Mouse (Mus musculus) lung, postnatal 0 days (tissue): ENCODE measurements around the gene Cep131. TPM values are rescaled to one million over a fixed set of nuclear protein-coding genes. Genes with fewer than 3 reads are reported as not detected.

Source experiments
- ATAC-seq: fragments of 200-750 bp; cut with Nextera tagmentation; 2 replicates; pipeline ENCODE4 v1.8.0; 2017; ENCODE audit warnings: moderate library complexity
- DNase-seq: peaks from one replicate; pipeline ENCODE4 v3.0.0-alpha.2; 2016; ENCODE audit warnings: low spot score
- H3K27ac ChIP-seq: fragments of 300-500 bp; sonication (generic); 2 replicates; pipeline ENCODE4 v1.5.1; 2014; ENCODE audit warnings: antibody characterized with exemption, mild to moderate bottlenecking, low read length, mixed read lengths
- H3K27me3 ChIP-seq: fragments of 300-500 bp; sonication (generic); replicated peaks from 2 replicates; pipeline ENCODE4 v1.6.1; 2014; ENCODE audit warnings: low read length, mixed read lengths; ENCODE audit not compliant: insufficient read depth
- H3K36me3 ChIP-seq: fragments of 300-500 bp; sonication (generic); 2 replicates; pipeline ENCODE4 v1.6.1; 2014; ENCODE audit warnings: low read length, mixed read lengths; ENCODE audit not compliant: insufficient read depth
- H3K4me1 ChIP-seq: fragments of 300-500 bp; sonication (generic); 2 replicates; pipeline ENCODE4 v1.6.1; 2014; ENCODE audit warnings: antibody characterized with exemption, low read depth, low read length, mixed read lengths; ENCODE audit not compliant: insufficient read depth
- H3K4me2 ChIP-seq: fragments of 300-500 bp; sonication (generic); replicated peaks from 2 replicates; pipeline ENCODE4 v1.6.1; 2014; ENCODE audit warnings: low read depth, mild to moderate bottlenecking, low read length, moderate library complexity, mixed read lengths
- H3K4me3 ChIP-seq: fragments of 300-500 bp; sonication (generic); 2 replicates; pipeline ENCODE4 v1.5.1; 2014; ENCODE audit warnings: low read depth, low read length
- H3K9ac ChIP-seq: fragments of 300-500 bp; sonication (generic); replicated peaks from 2 replicates; pipeline ENCODE4 v1.6.1; 2014; ENCODE audit warnings: low read depth, mild to moderate bottlenecking
- H3K9me3 ChIP-seq: fragments of 300-500 bp; sonication (generic); 2 replicates; pipeline ENCODE4 v1.6.1; 2016; ENCODE audit warnings: low read length, mixed read lengths
- CTCF ChIP-seq: IDR thresholded peaks from 2 replicates; pipeline ENCODE4 v1.5.1; 2016; ENCODE audit warnings: antibody characterized with exemption, mild to moderate bottlenecking
- EP300 ChIP-seq: IDR thresholded peaks from 2 replicates; pipeline ENCODE4 v1.6.1; 2016; ENCODE audit warnings: antibody characterized with exemption, mild to moderate bottlenecking, control low read depth
- WGBS: fragments of 180-500 bp; shearing (Covaris S2); extraction: QIAGEN DNeasy Blood & Tissue Kit; methylation state at CpG from one replicate; pipeline ENCODE4 v1.1.7; 2014; 5-methylcytosine and 5-hydroxymethylcytosine counted together
- polyA plus RNA-seq: library from polyadenylated mRNA; unstranded; fragments of >200 nt; fragmentation: Nextera tagmentation; extraction: Ambion mirVana; gene quantifications from 2 replicates; pipeline ENCODE4 v1.2.1, GENCODE M21; 2015

Cep131 gene
- polyA plus RNA-seq, 1 experiment from 2014 or later = 7.6 TPM

DNA sequence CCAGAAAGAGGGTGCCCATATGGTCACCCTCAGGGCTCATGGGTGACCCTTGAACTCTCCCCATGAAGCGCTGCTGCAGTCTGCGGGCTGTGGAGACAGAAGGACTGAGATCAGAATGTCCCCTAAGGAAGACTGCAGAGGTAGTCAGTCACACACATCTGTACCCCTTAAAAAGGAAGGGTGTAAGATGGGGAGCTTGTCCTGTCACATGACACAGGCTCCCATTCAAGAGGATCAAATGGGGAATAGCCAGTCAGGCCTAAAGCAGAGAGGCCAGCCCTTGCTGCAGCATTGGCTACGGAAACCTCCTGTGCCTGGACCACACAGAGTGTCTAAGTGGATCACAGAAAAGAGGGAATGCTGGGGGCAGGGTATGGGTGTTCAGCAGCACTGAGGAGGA is 53.2 kb downstream of the Cep131 start:
- TF ChIP-seq EP300 (no peak), CTCF (no peak)
- ATAC-seq (no peak), DNase-seq (no peak)
- Histone ChIP-seq H3K4me1 (no peaks in the 10 kb centered on the region), H3K4me2 (no peak overlapping the region), H3K4me3 (no peak overlapping the region), H3K27me3 (no peaks in the 10 kb centered on the region), H3K9ac (no peak overlapping the region), H3K9me3 (no peaks in the 10 kb centered on the region), H3K27ac (no peak overlapping the region), H3K36me3 (no peaks in the 10 kb centered on the region)
- WGBS = 72% methylated on average over 3 of the region's 3 CpGs

DNA sequence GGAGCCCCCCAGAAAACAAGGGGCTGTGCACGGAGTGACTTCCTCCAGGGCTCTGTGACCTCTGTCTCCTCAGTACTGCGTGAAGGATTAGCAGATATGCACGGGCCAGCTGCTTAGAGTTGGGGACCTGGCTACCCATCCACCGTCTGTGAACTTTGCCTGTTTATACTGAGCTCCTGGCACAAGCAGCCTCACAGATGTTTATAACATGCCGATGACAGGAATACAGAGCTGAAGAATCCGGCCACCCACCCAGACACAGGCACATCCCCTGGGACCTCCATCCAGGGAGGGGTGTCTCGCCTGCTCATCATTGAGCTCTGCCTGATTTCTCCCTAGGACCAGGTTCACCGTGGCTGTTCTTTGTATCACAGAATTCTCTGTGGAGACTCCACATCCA is 54.6 kb downstream of the Cep131 start:
- H3K4me2 ChIP-seq = no peak overlapping the region
- WGBS = 40% methylated on average over 8 of the region's 8 CpGs
- H3K27ac ChIP-seq = no peak overlapping the region
- no peak overlapping the region for H3K9ac ChIP-seq
- H3K27me3 ChIP-seq = no peaks in the 10 kb centered on the region
- no peaks in the 10 kb centered on the region for H3K4me1 ChIP-seq
- H3K9me3 ChIP-seq = no peaks in the 10 kb centered on the region
- no peak overlapping the region for H3K4me3 ChIP-seq
- no peak for TF ChIP-seq CTCF
- TF ChIP-seq EP300 = no peak
- DNase-seq = no peak
- ATAC-seq = peak; percentile 19; the same call in 1 of the 2 replicates
- no peaks in the 10 kb centered on the region for H3K36me3 ChIP-seq

DNA sequence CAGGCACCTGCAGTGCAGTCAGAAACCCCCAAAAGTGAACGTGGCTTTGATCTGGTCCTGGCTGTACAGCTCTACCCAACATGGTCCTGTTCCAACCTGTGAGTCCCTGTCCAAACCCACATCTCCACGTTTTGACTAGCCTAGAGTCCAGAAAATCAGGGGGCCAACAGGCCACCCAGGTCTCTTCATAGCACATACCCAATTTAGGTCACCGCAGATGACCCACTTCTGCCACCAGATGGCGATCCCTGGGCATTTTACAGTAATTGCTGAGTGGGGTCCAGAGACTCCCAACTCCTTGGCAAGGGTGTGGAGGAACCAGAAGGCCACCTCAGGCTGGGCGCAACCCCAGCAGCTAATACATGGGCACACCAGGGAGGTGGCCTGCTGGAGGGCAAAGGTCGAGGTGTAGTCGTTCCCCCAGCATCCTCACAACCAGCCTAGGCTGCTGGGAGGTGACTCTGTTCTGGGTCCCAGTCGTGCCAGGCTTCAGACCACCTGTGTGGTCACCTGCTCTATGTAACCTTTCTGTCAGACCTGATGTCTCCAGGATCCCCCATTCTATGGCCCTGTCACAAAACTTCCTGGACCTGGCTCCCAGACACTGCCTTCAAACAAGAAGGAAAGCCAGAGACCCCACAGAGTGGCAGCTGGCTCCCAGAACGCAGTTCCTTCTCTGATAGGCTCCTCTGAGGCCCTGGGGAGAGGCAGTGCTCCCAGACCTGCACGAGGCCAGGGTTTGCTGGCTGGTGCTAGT is 56.3 kb downstream of the Cep131 start:
- ATAC-seq (peak; percentile 54), DNase-seq (peak; percentile 50)
- H3K4me3 ChIP-seq = no peak overlapping the region
- no peaks in the 10 kb centered on the region for H3K4me1 ChIP-seq
- no peaks in the 10 kb centered on the region for H3K36me3 ChIP-seq
- no peak overlapping the region for H3K9ac ChIP-seq
- H3K27ac ChIP-seq = no peak overlapping the region
- peak; percentile 89 for TF ChIP-seq CTCF
- no peak for TF ChIP-seq EP300
- H3K9me3 ChIP-seq = no peaks in the 10 kb centered on the region
- no peak overlapping the region for H3K4me2 ChIP-seq
- 31% methylated on average over 10 of the region's 10 CpGs for WGBS
- no peaks in the 10 kb centered on the region for H3K27me3 ChIP-seq

DNA sequence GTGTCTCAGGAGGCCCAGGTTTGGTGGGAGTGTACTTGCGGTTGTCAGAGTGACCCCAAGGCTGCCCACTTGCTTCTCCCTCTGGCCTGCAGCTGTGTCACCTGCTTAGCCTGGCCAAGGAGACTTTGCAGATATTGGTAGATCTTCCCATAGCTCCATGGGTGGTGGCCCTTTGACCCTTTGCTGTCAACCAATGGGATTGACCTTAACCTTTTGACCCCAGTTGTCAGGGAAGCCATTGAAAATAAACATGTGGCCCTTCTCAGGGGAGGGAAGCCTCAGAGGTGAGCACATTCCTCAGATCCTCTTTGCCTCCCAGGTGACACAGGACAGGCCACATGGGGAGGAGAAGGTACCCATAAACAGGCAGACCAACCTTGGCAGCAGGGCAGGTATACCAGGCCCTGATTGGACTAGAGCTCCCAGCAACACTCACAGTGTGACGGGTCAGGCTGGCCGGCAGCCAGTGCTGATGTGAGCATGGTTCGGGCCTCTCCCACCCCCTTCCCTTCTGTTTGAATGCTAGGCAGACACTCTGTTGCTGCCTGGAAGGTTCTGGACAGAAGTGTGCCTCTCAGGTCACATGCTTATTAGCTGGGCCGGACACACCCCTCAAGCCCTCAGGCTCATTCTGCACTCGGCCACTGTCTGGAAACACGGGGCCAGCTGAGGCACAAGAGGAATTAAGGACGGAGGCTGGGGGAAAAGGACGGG is 57.0 kb downstream of the Cep131 start:
- Histone ChIP-seq H3K9me3 (no peaks in the 10 kb centered on the region), H3K27me3 (no peaks in the 10 kb centered on the region), H3K9ac (no peak overlapping the region), H3K4me3 (no peak overlapping the region), H3K4me2 (no peak overlapping the region), H3K4me1 (no peaks in the 10 kb centered on the region), H3K27ac (no peak overlapping the region), H3K36me3 (no peaks in the 10 kb centered on the region)
- DNase-seq (no peak), ATAC-seq (peak; percentile 41)
- WGBS = 37% methylated on average over 9 of the region's 9 CpGs
- TF ChIP-seq CTCF = no peak

DNA sequence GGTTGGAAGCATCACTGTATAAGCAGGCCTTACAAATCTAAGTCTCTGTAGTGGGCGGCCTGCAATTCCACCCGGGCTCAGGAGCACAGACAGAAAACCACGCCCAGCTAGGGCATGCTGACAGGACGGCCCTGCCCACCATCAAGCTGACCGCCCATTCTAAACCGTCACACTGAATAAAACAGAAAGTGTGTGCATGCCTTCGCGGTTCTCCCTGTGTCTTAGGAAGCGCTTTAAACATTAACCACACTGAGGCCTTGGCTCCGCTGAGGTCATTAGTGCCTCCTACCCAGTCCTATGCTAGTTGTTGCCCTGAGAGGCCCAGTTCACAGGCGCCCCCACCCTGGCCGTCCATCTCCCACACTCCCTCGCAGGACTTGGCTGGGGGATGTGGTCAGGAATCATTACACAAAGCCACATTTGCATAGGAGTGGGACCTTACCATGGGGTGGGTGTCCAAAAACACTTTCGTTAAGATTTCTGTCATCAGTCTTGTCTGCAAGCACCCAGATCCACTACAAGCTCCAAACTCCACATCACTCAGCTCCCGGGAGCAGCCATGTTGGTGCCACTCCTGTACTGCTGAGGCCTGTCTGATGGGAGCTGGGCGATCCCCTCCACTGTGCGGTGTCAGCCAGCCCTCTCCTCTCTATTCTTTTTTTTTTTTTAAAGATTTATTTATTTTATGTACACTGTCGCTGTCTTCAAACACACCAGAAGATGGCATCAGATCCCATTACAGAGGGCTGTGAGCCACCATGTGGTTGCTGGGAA is 58.1 kb downstream of the Cep131 start:
- Histone ChIP-seq H3K36me3 (no peaks in the 10 kb centered on the region), H3K27me3 (no peaks in the 10 kb centered on the region), H3K4me1 (no peaks in the 10 kb centered on the region), H3K9ac (no peak overlapping the region), H3K27ac (no peak overlapping the region), H3K4me2 (no peak overlapping the region), H3K9me3 (no peaks in the 10 kb centered on the region), H3K4me3 (no peak overlapping the region)
- ATAC-seq (peak; percentile 32), DNase-seq (peak; percentile 38)
- no peak for TF ChIP-seq CTCF
- TF ChIP-seq EP300 = no peak
- 52% methylated on average over 18 of the region's 18 CpGs for WGBS

DNA sequence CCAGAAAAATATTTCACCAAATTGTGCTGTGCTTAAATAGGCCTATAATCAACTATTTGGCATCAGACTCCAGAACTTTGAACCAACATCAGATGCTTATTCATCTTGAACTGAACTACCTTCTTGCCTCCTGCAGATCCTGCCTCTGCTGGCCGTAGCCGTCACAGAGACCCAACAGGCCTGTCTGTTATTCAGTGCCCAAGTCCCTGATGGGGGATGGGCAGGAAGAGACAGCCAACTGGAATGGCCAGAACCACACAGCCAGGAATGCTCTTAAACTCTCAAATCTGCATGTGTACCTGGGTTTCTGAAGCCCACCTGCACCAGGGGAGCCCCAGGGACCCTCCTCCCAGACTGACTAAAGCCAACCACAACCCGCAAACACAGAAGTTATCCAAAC is 59.7 kb downstream of the Cep131 start:
- no peaks in the 10 kb centered on the region for H3K27me3 ChIP-seq
- ATAC-seq (no peak), DNase-seq (no peak)
- H3K9ac ChIP-seq = no peak overlapping the region
- no peak overlapping the region for H3K27ac ChIP-seq
- no peaks in the 10 kb centered on the region for H3K36me3 ChIP-seq
- no peaks in the 10 kb centered on the region for H3K9me3 ChIP-seq
- WGBS = 80% methylated on average over 3 of the region's 3 CpGs
- H3K4me2 ChIP-seq = no peak overlapping the region
- H3K4me3 ChIP-seq = no peak overlapping the region
- no peak for TF ChIP-seq CTCF
- no peak for TF ChIP-seq EP300
- no peaks in the 10 kb centered on the region for H3K4me1 ChIP-seq
